Comparison of ENCODE assay signal across 8 mouse cellular contexts in genomic region chrX:11807883-11808262, GRCm38 (mm10).
A peak's percentile ranks its signal among the peaks of the same experiment; 100 is the strongest.
DNase-seq lines count a peak whose midpoint lies in the region; ATAC-seq and TF ChIP-seq lines count a peak whose summit lies in the region.

No protein-coding gene starts in this region.

- H3K36me3 ChIP-seq in heart, embryonic 13.5 days, result no peaks in the 10 kb centered on the region
- no peaks in the 10 kb centered on the region for H3K36me3 ChIP-seq in ES-E14 (ENCODE audit: control insufficient read depth, insufficient read depth, low read length, poor library complexity, severe bottlenecking)
- no peaks in the 10 kb centered on the region for H3K36me3 ChIP-seq in heart, embryonic 15.5 days
- H3K36me3 ChIP-seq in liver, embryonic 16.5 days (ENCODE audit: control insufficient read depth, insufficient read depth), result no peaks in the 10 kb centered on the region

- 6% methylated on average over 9 of the region's 9 CpGs for whole genome bisulfite sequencing in heart, embryonic 13.5 days
- WGBS in heart, embryonic 15.5 days, result 13% methylated on average over 5 of the region's 9 CpGs
- 12% methylated on average over 9 of the region's 9 CpGs for WGBS in liver, embryonic 16.5 days (ENCODE audit: insufficient replicate concordance)

- H3K4me1 ChIP-seq in heart, embryonic 13.5 days, result peaks cover 27% of the 10 kb centered on the region
- peaks cover 0 to 8% of the 10 kb centered on the region in 2 experiments; a peak in 1 of 4 replicates for H3K4me1 ChIP-seq in ES-E14 (ENCODE audit: control insufficient read depth in 2 of 2, insufficient read depth in 2 of 2, low read length in 2 of 2, poor library complexity in 1 of 2)
- H3K4me1 ChIP-seq in heart, embryonic 15.5 days (replicated peaks), result peaks cover 22% of the 10 kb centered on the region
- no peaks in the 10 kb centered on the region for H3K4me1 ChIP-seq in liver, embryonic 16.5 days (ENCODE audit: control insufficient read depth, low read depth, low read length)

- no peaks in the 10 kb centered on the region for H3K9me3 ChIP-seq in heart, embryonic 13.5 days
- no peaks in the 10 kb centered on the region for H3K9me3 ChIP-seq in ES-E14 (ENCODE audit: control insufficient read depth, insufficient read depth, low read depth, low read length)
- no peaks in the 10 kb centered on the region for H3K9me3 ChIP-seq in heart, embryonic 15.5 days (replicated peaks)
- H3K9me3 ChIP-seq in liver, embryonic 16.5 days (replicated peaks; ENCODE audit: control insufficient read depth, low read length), result no peaks in the 10 kb centered on the region

- H3K4me3 ChIP-seq in heart, embryonic 13.5 days, result peak overlapping the region; percentile 57
- peak overlapping the region; percentile 54 to 66 for H3K4me3 ChIP-seq in ES-E14 (ENCODE audit: insufficient read depth in 1 of 2, low read depth in 1 of 2, low read length in 2 of 2, poor library complexity in 1 of 2, severe bottlenecking in 1 of 2)
- peak overlapping the region; percentile 57 for H3K4me3 ChIP-seq in heart, embryonic 15.5 days
- peak overlapping the region; percentile 48 for H3K4me3 ChIP-seq in liver, embryonic 16.5 days (ENCODE audit: low read depth, low read length)

- in situ Hi-C loops in ES-E14 (cut with MboI; ENCODE audit: low sequenced_read_pairs in 2 of 2, unreplicated experiment in 2 of 2), result no loop called here

- H3K4me2 ChIP-seq in heart, embryonic 13.5 days, result peak overlapping the region; percentile 79
- H3K4me2 ChIP-seq in heart, embryonic 15.5 days, result peak overlapping the region; percentile 86
- peak overlapping the region; percentile 56 for H3K4me2 ChIP-seq in liver, embryonic 16.5 days (ENCODE audit: low read depth, low read length)

- H3K9ac ChIP-seq in heart, embryonic 13.5 days, result peak overlapping the region; percentile 81
- peak overlapping the region; percentile 22; the same call in 1 of the 2 replicates for H3K9ac ChIP-seq in ES-E14 (ENCODE audit: insufficient read depth, low read depth, low read length, poor library complexity, severe bottlenecking)
- peak overlapping the region; percentile 54; the same call in 1 of the 2 replicates for H3K9ac ChIP-seq in heart, embryonic 15.5 days
- H3K9ac ChIP-seq in liver, embryonic 16.5 days (ENCODE audit: low read depth, low read length), result no peak overlapping the region

- H3K27ac ChIP-seq in heart, embryonic 13.5 days (replicated peaks), result peak overlapping the region; percentile 69
- no peak overlapping the region for H3K27ac ChIP-seq in ES-E14 (ENCODE audit: insufficient read depth, low read depth, low read length, poor library complexity, severe bottlenecking)
- H3K27ac ChIP-seq in heart, embryonic 15.5 days, result peak overlapping the region; percentile 67
- H3K27ac ChIP-seq in liver, embryonic 16.5 days (ENCODE audit: low read length), result no peak overlapping the region

- no peak for ATAC-seq in heart, embryonic 13.5 days (ENCODE audit: extremely low read depth, insufficient number of reproducible peaks, low FRiP score, low TSS enrichment)
- 0 out of 2 replicates have a peak, but pooled peaks have one; percentile 38 for ATAC-seq in heart, embryonic 15.5 days (replicated peaks; ENCODE audit: insufficient number of reproducible peaks, insufficient read depth, low FRiP score, low read depth)
- no peak for ATAC-seq in liver, embryonic 16.5 days (ENCODE audit: low read depth)

- peaks cover 82% of the 10 kb centered on the region for H3K27me3 ChIP-seq in heart, embryonic 13.5 days (replicated peaks)
- peaks cover 51% of the 10 kb centered on the region for H3K27me3 ChIP-seq in heart, embryonic 15.5 days
- H3K27me3 ChIP-seq in liver, embryonic 16.5 days (ENCODE audit: control insufficient read depth, insufficient read depth, low read depth, low read length), result peaks cover 26% of the 10 kb centered on the region

- DNase-seq in heart, postnatal 4 days, result no peak
- no peak for DNase-seq in ES-E14 (ENCODE audit: low read depth, low spot score)
- no peak for DNase-seq in urinary bladder, adult 2 months (ENCODE audit: low spot score)
- DNase-seq in thymus, postnatal 10 days (ENCODE audit: low spot score in 2 of 2), result no peak
- no peak for DNase-seq in layer of hippocampus, adult 18-20 months (ENCODE audit: low spot score in 2 of 2)

TF ChIP-seq in ES-E14, 5 proteins besides CTCF, POLR2A, EP300 and RAD21:
- TF ChIP-seq HCFC1 (IDR thresholded peaks at IDR 0.05; ENCODE audit: borderline replicate concordance, insufficient read depth, low read length) (no peak), ZNF384 (IDR thresholded peaks at IDR 0.05; ENCODE audit: low read depth, low read length) (no peak), CHD2 (IDR thresholded peaks at IDR 0.05; ENCODE audit: low read depth, low read length) (no peak), MAFK (IDR thresholded peaks at IDR 0.05; ENCODE audit: insufficient read depth, low read depth, low read length) (no peak), ZC3H11A (IDR thresholded peaks at IDR 0.05; ENCODE audit: borderline replicate concordance, low read depth, low read length) (no peak)
TF ChIP-seq in ES-E14: peak in this region for 0.

Comparison
In these comparisons a context has a peak if more than half of its experiments do, and no peak if none do; other contexts are left out.
1. H3K27ac ChIP-seq: peak in heart, embryonic 13.5 days (single experiment) and heart, embryonic 15.5 days (single experiment); none in ES-E14 (single experiment) and liver, embryonic 16.5 days (single experiment).
2. Peak in every context shown above with its lines, with median percentiles within 50 percentile points of each other: H3K4me2 ChIP-seq and H3K4me3 ChIP-seq.